Mouse (Mus musculus) stomach, postnatal 0 days (tissue): ENCODE data around the gene Ret. TPM values are rescaled to one million over a fixed set of nuclear protein-coding genes. Genes with fewer than 3 reads are reported as not detected.

Source experiments
- ATAC-seq: fragments of 200-750 bp; cut with Nextera tagmentation; 2 replicates; pipeline ENCODE4 v1.8.0; 2017; ENCODE audit not compliant: low FRiP score, low TSS enrichment
- DNase-seq: peaks from one replicate; pipeline ENCODE4 v3.0.0-alpha.2; 2016; ENCODE audit warnings: low spot score
- H3K27ac ChIP-seq: fragments of 300-500 bp; sonication (generic); replicated peaks from 2 replicates; pipeline ENCODE4 v1.5.1; 2014; ENCODE audit warnings: mild to moderate bottlenecking, control low read depth
- H3K27me3 ChIP-seq: fragments of 300-500 bp; sonication (generic); 2 replicates; pipeline ENCODE4 v1.6.1; 2014; ENCODE audit warnings: low read length; ENCODE audit not compliant: control insufficient read depth, insufficient read depth
- H3K36me3 ChIP-seq: fragments of 300-500 bp; sonication (generic); 2 replicates; pipeline ENCODE4 v1.6.1; 2014; ENCODE audit warnings: low read length, mixed read lengths; ENCODE audit not compliant: control insufficient read depth, insufficient read depth
- H3K4me1 ChIP-seq: fragments of 300-500 bp; sonication (generic); replicated peaks from 2 replicates; pipeline ENCODE4 v1.6.1; 2014; ENCODE audit warnings: antibody characterized with exemption; ENCODE audit not compliant: control insufficient read depth, insufficient read depth
- H3K4me2 ChIP-seq: fragments of 300-500 bp; sonication (generic); replicated peaks from 2 replicates; pipeline ENCODE4 v1.6.1; 2014; ENCODE audit warnings: low read depth, mild to moderate bottlenecking, control low read depth, moderate library complexity
- H3K4me3 ChIP-seq: fragments of 300-500 bp; sonication (generic); 2 replicates; pipeline ENCODE4 v1.5.1; 2014; ENCODE audit warnings: low read depth, low read length, control low read depth
- H3K9ac ChIP-seq: fragments of 300-500 bp; sonication (generic); 2 replicates; pipeline ENCODE4 v1.6.1; 2014; ENCODE audit warnings: mild to moderate bottlenecking, low read length, control low read depth, mixed read lengths
- H3K9me3 ChIP-seq: fragments of 300-500 bp; sonication (generic); 2 replicates; pipeline ENCODE4 v1.6.1; 2016; ENCODE audit warnings: low read length; ENCODE audit not compliant: control insufficient read depth
- CTCF ChIP-seq: IDR thresholded peaks from 2 replicates; pipeline ENCODE4 v1.5.1; 2016; ENCODE audit warnings: antibody characterized with exemption, low read depth, mild to moderate bottlenecking, moderate library complexity
- EP300 ChIP-seq: optimal IDR thresholded peaks from 2 replicates; pipeline ENCODE3; 2016; ENCODE audit warnings: antibody characterized with exemption
- WGBS: fragments of 180-500 bp; shearing (Covaris S2); extraction: QIAGEN DNeasy Blood & Tissue Kit; methylation state at CpG from one replicate; pipeline ENCODE4 v1.1.7; 2014; 5-methylcytosine and 5-hydroxymethylcytosine counted together
- polyA plus RNA-seq: library from polyadenylated mRNA; unstranded; fragments of >200 nt; fragmentation: Nextera tagmentation; extraction: Ambion mirVana; gene quantifications from 2 replicates; pipeline ENCODE4 v1.2.1, GENCODE M21; 2015

The Ret gene
- polyA plus RNA-seq, 1 experiment from 2014 or later: 5.0 TPM

DNA sequence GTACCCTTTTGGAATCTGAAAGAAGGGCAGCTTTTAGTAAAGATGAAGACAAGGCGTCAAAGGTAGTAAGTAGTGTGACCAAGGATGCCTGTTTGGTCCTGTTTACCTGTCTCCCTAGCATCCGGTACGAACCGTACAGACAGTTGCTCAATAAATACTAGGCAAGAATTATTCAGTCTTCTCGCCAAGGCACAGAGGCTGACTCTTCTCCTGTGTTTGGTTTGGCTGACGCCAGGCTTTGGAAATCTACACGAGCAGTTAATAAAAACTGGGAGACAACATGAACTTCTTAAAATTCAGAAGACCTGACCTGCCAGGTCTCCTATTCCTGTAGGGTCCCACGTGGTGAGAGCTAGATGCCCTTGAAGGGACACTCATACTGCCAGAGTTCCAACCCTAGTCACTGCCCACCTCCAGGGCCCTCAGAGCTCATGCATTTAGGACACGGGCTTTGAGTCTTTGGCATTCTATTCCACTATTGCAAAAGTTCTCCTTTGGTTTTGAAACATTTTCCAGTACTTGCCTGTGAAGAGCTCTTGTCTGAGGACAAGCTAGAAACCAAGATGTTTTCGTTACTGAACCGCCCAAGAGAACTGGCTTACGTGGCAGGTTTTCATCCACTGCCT is 34.9 kb downstream of the Ret start:
- WGBS: 82% methylated on average over 12 of the region's 12 CpGs
- no peaks in the 10 kb centered on the region for H3K36me3 ChIP-seq
- TF ChIP-seq EP300: no peak
- TF ChIP-seq CTCF: no peak
- H3K27me3 ChIP-seq: no peaks in the 10 kb centered on the region
- H3K4me2 ChIP-seq: no peak overlapping the region
- no peak for ATAC-seq
- no peak for DNase-seq
- no peaks in the 10 kb centered on the region for H3K4me1 ChIP-seq
- no peak overlapping the region for H3K9ac ChIP-seq
- H3K4me3 ChIP-seq: no peak overlapping the region
- no peak overlapping the region for H3K27ac ChIP-seq
- H3K9me3 ChIP-seq: no peaks in the 10 kb centered on the region

DNA sequence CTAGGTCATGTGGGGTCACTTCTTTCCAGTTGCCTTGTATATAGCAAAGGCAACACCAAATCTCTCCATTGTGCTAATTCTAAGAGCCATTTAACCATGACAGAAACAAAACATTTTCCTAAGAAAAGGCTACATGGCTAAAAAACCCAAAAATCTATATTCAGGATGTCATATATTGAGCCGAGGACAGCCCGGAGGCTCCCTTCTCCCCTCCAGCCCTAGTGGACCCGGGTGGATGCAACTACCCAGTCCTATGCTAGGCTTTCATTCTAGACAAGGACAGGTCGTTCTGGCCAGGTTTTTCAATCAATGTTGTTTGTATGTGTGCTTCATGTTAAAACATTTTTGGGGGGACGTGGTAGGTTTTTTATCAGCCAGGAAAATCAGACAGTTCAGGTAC is 44.4 kb downstream of the Ret start:
- H3K27ac ChIP-seq: no peak overlapping the region
- no peak overlapping the region for H3K4me2 ChIP-seq
- no peaks in the 10 kb centered on the region for H3K36me3 ChIP-seq
- H3K27me3 ChIP-seq: no peaks in the 10 kb centered on the region
- no peaks in the 10 kb centered on the region for H3K9me3 ChIP-seq
- H3K9ac ChIP-seq: no peak overlapping the region
- TF ChIP-seq EP300: no peak
- no peak for TF ChIP-seq CTCF
- DNase-seq (no peak), ATAC-seq (no peak)
- H3K4me3 ChIP-seq: no peak overlapping the region
- WGBS: 81% methylated on average over 5 of the region's 5 CpGs
- no peaks in the 10 kb centered on the region for H3K4me1 ChIP-seq

DNA sequence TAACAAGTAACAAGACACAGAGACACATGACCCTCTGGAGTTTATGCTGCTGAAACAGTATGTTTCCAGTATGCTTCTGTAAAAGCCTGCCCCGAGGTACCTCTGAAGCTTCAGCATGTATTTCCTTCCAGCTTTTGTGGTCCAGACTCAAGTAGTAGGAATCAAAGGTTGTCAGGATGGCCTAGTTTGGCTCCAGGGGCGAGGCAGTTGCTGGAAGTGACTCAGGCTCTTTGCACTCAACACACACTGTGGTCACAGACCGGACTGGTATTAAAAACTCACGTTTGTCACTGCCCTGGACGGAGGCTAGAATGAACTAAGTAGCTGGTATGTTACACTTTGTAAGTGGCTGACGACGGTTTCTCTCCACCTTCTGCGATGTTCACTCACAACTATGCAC is 46.5 kb downstream of the Ret start:
- Histone ChIP-seq H3K4me2 (no peak overlapping the region), H3K27ac (no peak overlapping the region), H3K4me3 (no peak overlapping the region), H3K27me3 (no peaks in the 10 kb centered on the region), H3K9ac (no peak overlapping the region), H3K36me3 (no peaks in the 10 kb centered on the region), H3K4me1 (no peaks in the 10 kb centered on the region), H3K9me3 (no peaks in the 10 kb centered on the region)
- TF ChIP-seq CTCF (no peak), EP300 (no peak)
- ATAC-seq (no peak), DNase-seq (no peak)
- 68% methylated on average over 8 of the region's 8 CpGs for WGBS

DNA sequence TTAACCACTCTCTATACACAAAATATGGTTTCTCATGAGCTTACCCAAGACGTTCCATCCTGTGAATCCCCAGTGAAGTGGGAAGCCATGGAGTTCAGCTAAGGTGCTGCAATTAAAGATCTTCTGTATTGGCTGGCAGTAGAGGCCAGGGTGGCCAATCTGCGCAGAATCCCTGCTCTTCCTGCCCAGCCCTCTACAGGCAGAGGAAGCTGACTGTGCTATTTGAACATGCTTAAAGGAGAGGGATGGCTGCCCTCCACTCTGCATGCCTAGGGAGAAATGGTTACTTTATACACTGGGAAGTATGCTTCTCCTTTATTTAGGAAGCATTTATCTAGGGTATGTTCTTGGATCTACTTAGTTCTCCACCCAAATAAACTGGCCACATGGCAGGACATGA is 47.0 kb downstream of the Ret start:
- no peak overlapping the region for H3K4me3 ChIP-seq
- DNase-seq: no peak
- no peaks in the 10 kb centered on the region for H3K9me3 ChIP-seq
- no peak overlapping the region for H3K4me2 ChIP-seq
- ATAC-seq: no peak
- H3K9ac ChIP-seq: no peak overlapping the region
- H3K4me1 ChIP-seq: no peaks in the 10 kb centered on the region
- H3K27ac ChIP-seq: no peak overlapping the region
- WGBS: 77% methylated on average over 2 of the region's 2 CpGs
- TF ChIP-seq CTCF: no peak
- no peak for TF ChIP-seq EP300
- no peaks in the 10 kb centered on the region for H3K36me3 ChIP-seq
- no peaks in the 10 kb centered on the region for H3K27me3 ChIP-seq

- no peaks in the 10 kb centered on the region for H3K36me3 ChIP-seq
- H3K27me3 ChIP-seq: no peaks in the 10 kb centered on the region
- no peak overlapping the region for H3K9ac ChIP-seq
- no peak overlapping the region for H3K4me3 ChIP-seq
- no peaks in the 10 kb centered on the region for H3K9me3 ChIP-seq
- TF ChIP-seq CTCF: no peak
- TF ChIP-seq EP300: no peak
- no peak overlapping the region for H3K27ac ChIP-seq
- no peak overlapping the region for H3K4me2 ChIP-seq
- WGBS: 81% methylated on average over 4 of the region's 4 CpGs
- no peak for DNase-seq
- no peaks in the 10 kb centered on the region for H3K4me1 ChIP-seq
- no peak for ATAC-seq
Measured at GRCm38 (mm10) chr6:118150128-118150527, 47.4 kb downstream of the Ret start.

DNA sequence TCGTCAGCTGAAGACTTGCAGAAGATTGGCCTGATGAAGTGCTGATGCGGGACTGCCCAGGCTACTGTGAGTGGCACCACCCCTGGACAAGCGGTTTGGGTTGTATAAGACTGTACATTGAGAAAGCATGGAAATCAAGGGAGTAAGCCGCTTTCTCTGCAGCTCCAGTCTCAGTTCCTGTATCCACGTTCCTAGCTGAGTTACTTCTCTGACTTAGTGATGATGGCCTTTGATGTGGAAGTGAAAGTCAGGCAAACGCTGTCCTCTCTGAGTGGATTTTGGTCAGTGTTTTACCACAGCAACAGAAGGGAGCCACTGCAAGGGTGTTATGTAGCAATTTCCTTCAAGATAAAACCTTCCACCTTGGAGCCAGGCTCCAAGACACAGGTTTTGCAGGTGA is 56.6 kb downstream of the Ret start:
- Histone ChIP-seq H3K4me2 (no peak overlapping the region), H3K4me1 (no peaks in the 10 kb centered on the region), H3K27me3 (no peaks in the 10 kb centered on the region), H3K4me3 (no peak overlapping the region), H3K9ac (no peak overlapping the region), H3K9me3 (no peaks in the 10 kb centered on the region), H3K27ac (no peak overlapping the region), H3K36me3 (no peaks in the 10 kb centered on the region)
- TF ChIP-seq EP300 (no peak), CTCF (no peak)
- no peak for DNase-seq
- ATAC-seq: no peak
- 78% methylated on average over 6 of the region's 6 CpGs for WGBS
